Mouse (Mus musculus): ENCODE measurements around the gene Cd300lg. TPM values are rescaled to one million over a fixed set of nuclear protein-coding genes. Genes with fewer than 3 reads are reported as not detected.

The Cd300lg gene
- total and polyA plus RNA-seq, 3 experiments: not detected

DNA sequence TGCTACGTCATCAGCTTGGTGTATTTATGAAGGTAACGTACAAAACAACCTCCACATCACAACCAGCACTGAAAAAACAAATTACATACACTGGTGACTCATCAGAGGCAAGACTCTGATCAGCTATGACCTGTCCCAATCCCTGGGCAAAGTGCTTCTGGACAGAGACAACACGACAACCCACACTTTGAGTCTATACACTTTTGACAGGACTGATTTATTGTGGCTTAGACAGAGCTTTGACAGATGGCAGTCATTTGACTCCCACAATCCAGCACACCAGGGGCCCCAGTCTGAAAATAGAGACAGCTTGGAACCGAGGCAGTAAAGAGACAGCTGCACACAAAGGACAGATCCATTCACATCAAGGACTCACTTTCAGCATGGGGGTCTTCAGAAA is 41.8 kb upstream of the Cd300lg start:
- Histone ChIP-seq H3K4me1 (ENCODE audit: insufficient read depth, low read depth, low read length) (no peaks in the 10 kb centered on the region), H3K9me3 (replicated peaks) (no peaks in the 10 kb centered on the region; the same call in 1 of the 2 replicates), H3K4me3 (ENCODE audit: low read depth, low read length) (no peak overlapping the region), H3K27me3 (ENCODE audit: insufficient read depth, low read length) (peaks cover 18% of the 10 kb centered on the region), H3K36me3 (replicated peaks) (no peaks in the 10 kb centered on the region)
- DNase-seq (ENCODE audit: low spot score) (no peak), ATAC-seq (ENCODE audit: extremely low read depth, insufficient number of reproducible peaks, low FRiP score, poor library complexity, severe bottlenecking) (no peak)
- TF ChIP-seq CTCF (IDR thresholded peaks at IDR 0.05; ENCODE audit: low read depth, low read length): no peak
- TF ChIP-seq GATA2 (IDR thresholded peaks at IDR 0.05; ENCODE audit: borderline replicate concordance, low read depth, low read length): no peak
- TF ChIP-seq POLR2AphosphoS5 (IDR thresholded peaks at IDR 0.05; ENCODE audit: insufficient replicate concordance, low read depth, low read length): no peak
- TF ChIP-seq TAL1 (conservative IDR thresholded peaks at IDR 0.05; ENCODE audit: low read depth, low read length): no peak
- TF ChIP-seq GATA1 (IDR thresholded peaks at IDR 0.05; ENCODE audit: borderline replicate concordance, low read length): no peak

DNA sequence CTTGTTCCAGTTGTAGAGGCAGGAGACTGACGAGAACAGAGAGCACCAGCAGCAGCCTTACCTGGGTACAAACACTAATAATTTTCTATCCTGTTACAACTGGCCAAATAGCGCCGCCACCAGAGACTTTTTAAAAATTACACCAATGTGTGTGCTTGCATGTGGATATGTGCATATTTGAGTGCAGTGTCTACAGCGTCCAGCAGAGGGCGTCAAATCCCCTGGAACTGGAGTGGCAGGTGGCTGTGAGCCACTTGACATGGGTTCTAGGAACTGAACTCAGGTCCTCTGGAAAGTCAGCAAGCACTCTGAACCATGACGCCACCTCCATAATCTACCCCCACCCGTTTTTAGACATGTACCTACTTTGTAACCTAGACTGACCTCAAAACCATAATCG is 37.1 kb upstream of the Cd300lg start:
- Histone ChIP-seq H3K9me3 (replicated peaks) (no peaks in the 10 kb centered on the region; the same call in 1 of the 2 replicates), H3K36me3 (replicated peaks) (no peaks in the 10 kb centered on the region), H3K4me1 (ENCODE audit: insufficient read depth, low read depth, low read length) (no peaks in the 10 kb centered on the region), H3K27me3 (ENCODE audit: insufficient read depth, low read length) (peaks cover 27% of the 10 kb centered on the region), H3K4me3 (ENCODE audit: low read depth, low read length) (no peak overlapping the region)
- DNase-seq (ENCODE audit: low spot score): no peak
- no peak for ATAC-seq (ENCODE audit: extremely low read depth, insufficient number of reproducible peaks, low FRiP score, poor library complexity, severe bottlenecking)
- TF ChIP-seq POLR2AphosphoS5 (IDR thresholded peaks at IDR 0.05; ENCODE audit: insufficient replicate concordance, low read depth, low read length) (no peak), CTCF (IDR thresholded peaks at IDR 0.05; ENCODE audit: low read depth, low read length) (peak; percentile 26; the same call in 1 of the 2 replicates)

GRCm38 (mm10) chr11:102006271-102006670 is 35.0 kb upstream of the Cd300lg start:
- peaks cover 27% of the 10 kb centered on the region for H3K27me3 ChIP-seq (ENCODE audit: insufficient read depth, low read length)
- no peak for ATAC-seq (ENCODE audit: extremely low read depth, insufficient number of reproducible peaks, low FRiP score, poor library complexity, severe bottlenecking)
- no peaks in the 10 kb centered on the region for H3K36me3 ChIP-seq (replicated peaks)
- H3K9me3 ChIP-seq (replicated peaks): no peaks in the 10 kb centered on the region; the same call in 1 of the 2 replicates
- H3K4me1 ChIP-seq (ENCODE audit: insufficient read depth, low read depth, low read length): no peaks in the 10 kb centered on the region
- H3K4me3 ChIP-seq (ENCODE audit: low read depth, low read length): no peak overlapping the region
- DNase-seq (ENCODE audit: low spot score): no peak
- TF ChIP-seq GATA1 (IDR thresholded peaks at IDR 0.05; ENCODE audit: borderline replicate concordance, low read length) (no peak), TAL1 (conservative IDR thresholded peaks at IDR 0.05; ENCODE audit: low read depth, low read length) (no peak), GATA2 (IDR thresholded peaks at IDR 0.05; ENCODE audit: borderline replicate concordance, low read depth, low read length) (no peak), POLR2AphosphoS5 (IDR thresholded peaks at IDR 0.05; ENCODE audit: insufficient replicate concordance, low read depth, low read length) (no peak), CTCF (IDR thresholded peaks at IDR 0.05; ENCODE audit: low read depth, low read length) (no peak)

- Histone ChIP-seq H3K36me3 (replicated peaks) (no peaks in the 10 kb centered on the region), H3K9me3 (replicated peaks) (no peaks in the 10 kb centered on the region; the same call in 1 of the 2 replicates), H3K27me3 (ENCODE audit: insufficient read depth, low read length) (peaks cover 27% of the 10 kb centered on the region), H3K4me3 (ENCODE audit: low read depth, low read length) (no peak overlapping the region), H3K4me1 (ENCODE audit: insufficient read depth, low read depth, low read length) (no peaks in the 10 kb centered on the region)
- DNase-seq (ENCODE audit: low spot score): no peak
- no peak for ATAC-seq (ENCODE audit: extremely low read depth, insufficient number of reproducible peaks, low FRiP score, poor library complexity, severe bottlenecking)
- no peak for TF ChIP-seq GATA1 (IDR thresholded peaks at IDR 0.05; ENCODE audit: borderline replicate concordance, low read length)
- no peak for TF ChIP-seq POLR2AphosphoS5 (IDR thresholded peaks at IDR 0.05; ENCODE audit: insufficient replicate concordance, low read depth, low read length)
- no peak for TF ChIP-seq CTCF (IDR thresholded peaks at IDR 0.05; ENCODE audit: low read depth, low read length)
- TF ChIP-seq GATA2 (IDR thresholded peaks at IDR 0.05; ENCODE audit: borderline replicate concordance, low read depth, low read length): no peak
- no peak for TF ChIP-seq TAL1 (conservative IDR thresholded peaks at IDR 0.05; ENCODE audit: low read depth, low read length)
Measured at GRCm38 (mm10) chr11:102006688-102007087, 34.6 kb upstream of the Cd300lg start.

- Histone ChIP-seq H3K4me1 (ENCODE audit: insufficient read depth, low read depth, low read length) (no peaks in the 10 kb centered on the region), H3K36me3 (replicated peaks) (no peaks in the 10 kb centered on the region), H3K9me3 (replicated peaks) (no peaks in the 10 kb centered on the region; the same call in 1 of the 2 replicates), H3K4me3 (ENCODE audit: low read depth, low read length) (no peak overlapping the region), H3K27me3 (ENCODE audit: insufficient read depth, low read length) (peaks cover 22% of the 10 kb centered on the region)
- TF ChIP-seq GATA2 (IDR thresholded peaks at IDR 0.05; ENCODE audit: borderline replicate concordance, low read depth, low read length): no peak
- TF ChIP-seq CTCF (IDR thresholded peaks at IDR 0.05; ENCODE audit: low read depth, low read length): no peak
- TF ChIP-seq POLR2AphosphoS5 (IDR thresholded peaks at IDR 0.05; ENCODE audit: insufficient replicate concordance, low read depth, low read length): no peak
- no peak for TF ChIP-seq TAL1 (conservative IDR thresholded peaks at IDR 0.05; ENCODE audit: low read depth, low read length)
- TF ChIP-seq GATA1 (IDR thresholded peaks at IDR 0.05; ENCODE audit: borderline replicate concordance, low read length): no peak
- no peak for ATAC-seq (ENCODE audit: extremely low read depth, insufficient number of reproducible peaks, low FRiP score, poor library complexity, severe bottlenecking)
- no peak for DNase-seq (ENCODE audit: low spot score)
Measured at GRCm38 (mm10) chr11:102008372-102008771, 32.9 kb upstream of the Cd300lg start.

DNA sequence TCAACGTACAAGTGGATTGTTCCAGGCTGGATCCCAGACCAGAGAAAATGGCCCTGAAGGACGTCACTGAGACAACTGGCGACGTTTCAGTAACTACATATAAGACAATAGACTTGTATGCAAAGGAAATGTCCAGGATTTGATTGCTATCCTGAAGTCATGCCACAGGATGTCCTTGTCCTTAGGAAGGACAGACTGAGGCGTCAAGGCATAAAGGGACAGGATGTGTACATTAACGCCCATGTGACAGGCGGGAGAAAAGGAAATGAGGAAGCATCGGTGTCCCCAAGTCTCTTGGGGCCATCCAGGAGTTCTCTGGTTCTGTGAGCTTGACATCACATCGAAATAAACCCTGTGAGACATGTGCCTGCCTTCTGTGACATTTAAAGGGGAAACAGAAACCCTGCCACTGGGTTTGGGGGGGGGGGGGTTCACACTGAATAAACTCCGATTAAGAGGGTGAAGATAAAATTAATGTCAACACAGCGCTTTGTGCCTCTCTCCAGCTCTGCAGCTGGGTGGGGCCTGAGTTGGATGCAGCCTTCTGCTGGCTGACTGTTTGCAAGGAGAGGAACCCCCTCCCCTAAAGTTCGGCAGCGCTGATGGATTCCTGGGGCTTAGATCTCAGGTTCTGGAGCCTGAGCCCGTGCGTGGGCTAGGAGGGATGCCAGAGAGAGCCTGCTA is 32.2 kb upstream of the Cd300lg start:
- no peak for TF ChIP-seq POLR2AphosphoS5 (IDR thresholded peaks at IDR 0.05; ENCODE audit: insufficient replicate concordance, low read depth, low read length)
- no peak for TF ChIP-seq GATA2 (IDR thresholded peaks at IDR 0.05; ENCODE audit: borderline replicate concordance, low read depth, low read length)
- TF ChIP-seq TAL1 (conservative IDR thresholded peaks at IDR 0.05; ENCODE audit: low read depth, low read length): no peak
- TF ChIP-seq CTCF (IDR thresholded peaks at IDR 0.05; ENCODE audit: low read depth, low read length): no peak
- TF ChIP-seq GATA1 (IDR thresholded peaks at IDR 0.05; ENCODE audit: borderline replicate concordance, low read length): no peak
- ATAC-seq (ENCODE audit: extremely low read depth, insufficient number of reproducible peaks, low FRiP score, poor library complexity, severe bottlenecking) (no peak), DNase-seq (ENCODE audit: low spot score) (no peak)
- Histone ChIP-seq H3K9me3 (replicated peaks) (no peaks in the 10 kb centered on the region; the same call in 1 of the 2 replicates), H3K36me3 (replicated peaks) (no peaks in the 10 kb centered on the region), H3K27me3 (ENCODE audit: insufficient read depth, low read length) (peaks cover 24% of the 10 kb centered on the region), H3K4me1 (ENCODE audit: insufficient read depth, low read depth, low read length) (no peaks in the 10 kb centered on the region), H3K4me3 (ENCODE audit: low read depth, low read length) (no peak overlapping the region)

All from G1E (cell line).